Mouse (Mus musculus): ENCODE measurements around the gene Gadd45g. TPM values are rescaled to one million over a fixed set of nuclear protein-coding genes. Genes with fewer than 3 reads are reported as not detected.

The Gadd45g gene
- polyA plus RNA-seq, 1 experiment from 2014 or later, result 181 TPM

- H3K4me1 ChIP-seq, result peaks cover 31% of the 10 kb centered on the region
- peaks cover 71% of the 10 kb centered on the region for H3K27me3 ChIP-seq
- ATAC-seq (ENCODE audit: low FRiP score), result 0 out of 2 replicates have a peak, but pooled peaks have one; percentile 47
- H3K4me2 ChIP-seq (replicated peaks), result no peak overlapping the region
- H3K9ac ChIP-seq, result no peak overlapping the region
- no peaks in the 10 kb centered on the region for H3K36me3 ChIP-seq
- no peaks in the 10 kb centered on the region for H3K9me3 ChIP-seq (replicated peaks)
- H3K27ac ChIP-seq, result no peak overlapping the region
- 23% methylated on average over 8 of the region's 8 CpGs for WGBS
- no peak overlapping the region for H3K4me3 ChIP-seq
These were observed 7.0 kb upstream of the Gadd45g start for GRCm38 (mm10) chr13:51839250-51840026.

- H3K27me3 ChIP-seq, result peaks cover 72% of the 10 kb centered on the region
These were observed 5.8 kb upstream of the Gadd45g start for GRCm38 (mm10) chr13:51840702-51841101.

GRCm38 (mm10) chr13:51841541-51842115 lies 4.8 kb upstream of the Gadd45g start:
- H3K9me3 ChIP-seq (replicated peaks), result no peaks in the 10 kb centered on the region
- 13% methylated on average over 12 of the region's 12 CpGs for WGBS
- no peak overlapping the region for H3K9ac ChIP-seq
- no peak for ATAC-seq (ENCODE audit: low FRiP score)
- H3K27me3 ChIP-seq, result peaks cover 69% of the 10 kb centered on the region
- H3K4me1 ChIP-seq, result peaks cover 40% of the 10 kb centered on the region
- peak overlapping the region; percentile 27 for H3K4me2 ChIP-seq (replicated peaks)
- no peaks in the 10 kb centered on the region for H3K36me3 ChIP-seq
- H3K27ac ChIP-seq, result 0 out of 2 replicates have a peak overlapping the region, but pooled peaks have one; percentile 4
- no peak overlapping the region for H3K4me3 ChIP-seq

More at GRCm38 (mm10) chr13:51840702-51841101, 5.8 kb upstream of the Gadd45g start:
- ATAC-seq (ENCODE audit: low FRiP score), result no peak
- H3K9me3 ChIP-seq (replicated peaks), result no peaks in the 10 kb centered on the region
- H3K4me2 ChIP-seq (replicated peaks), result no peak overlapping the region
- H3K4me1 ChIP-seq, result peaks cover 40% of the 10 kb centered on the region
- H3K9ac ChIP-seq, result no peak overlapping the region
- no peaks in the 10 kb centered on the region for H3K36me3 ChIP-seq
- no peak overlapping the region for H3K4me3 ChIP-seq
- no peak overlapping the region for H3K27ac ChIP-seq
- 44% methylated on average over 6 of the region's 6 CpGs for WGBS

GRCm38 (mm10) chr13:51842191-51842590 lies 4.3 kb upstream of the Gadd45g start:
- H3K4me1 ChIP-seq, result peaks cover 40% of the 10 kb centered on the region
- H3K9ac ChIP-seq, result no peak overlapping the region
- H3K4me3 ChIP-seq, result no peak overlapping the region
- H3K36me3 ChIP-seq, result no peaks in the 10 kb centered on the region
- H3K4me2 ChIP-seq (replicated peaks), result peak overlapping the region; percentile 30
- no peaks in the 10 kb centered on the region for H3K9me3 ChIP-seq (replicated peaks)
- 7% methylated on average over 5 of the region's 5 CpGs for WGBS
- H3K27ac ChIP-seq, result no peak overlapping the region
- ATAC-seq (ENCODE audit: low FRiP score), result no peak
- peaks cover 69% of the 10 kb centered on the region for H3K27me3 ChIP-seq

GRCm38 (mm10) chr13:51842773-51843172 lies 3.7 kb upstream of the Gadd45g start:
- H3K36me3 ChIP-seq, result no peaks in the 10 kb centered on the region
- peaks cover 40% of the 10 kb centered on the region for H3K4me1 ChIP-seq
- H3K27me3 ChIP-seq, result peaks cover 67% of the 10 kb centered on the region
- no peak for ATAC-seq (ENCODE audit: low FRiP score)
- no peak overlapping the region for H3K9ac ChIP-seq
- H3K27ac ChIP-seq, result no peak overlapping the region
- H3K4me2 ChIP-seq (replicated peaks), result peak overlapping the region; percentile 30
- H3K9me3 ChIP-seq (replicated peaks), result no peaks in the 10 kb centered on the region
- no peak overlapping the region for H3K4me3 ChIP-seq
- 7% methylated on average over 12 of the region's 12 CpGs for WGBS

GRCm38 (mm10) chr13:51843298-51843697 lies 3.2 kb upstream of the Gadd45g start:
- peaks cover 61% of the 10 kb centered on the region for H3K27me3 ChIP-seq
- WGBS, result 63% methylated on average over 4 of the region's 4 CpGs
- H3K9ac ChIP-seq, result no peak overlapping the region
- H3K4me1 ChIP-seq, result peaks cover 41% of the 10 kb centered on the region
- no peaks in the 10 kb centered on the region for H3K9me3 ChIP-seq (replicated peaks)
- ATAC-seq (ENCODE audit: low FRiP score), result no peak
- no peak overlapping the region for H3K27ac ChIP-seq
- H3K4me2 ChIP-seq (replicated peaks), result no peak overlapping the region
- H3K36me3 ChIP-seq, result no peaks in the 10 kb centered on the region
- H3K4me3 ChIP-seq, result no peak overlapping the region

- Histone ChIP-seq H3K4me3 (no peak overlapping the region), H3K27ac (no peak overlapping the region), H3K27me3 (peaks cover 53% of the 10 kb centered on the region), H3K9me3 (replicated peaks) (no peaks in the 10 kb centered on the region), H3K4me1 (peaks cover 49% of the 10 kb centered on the region), H3K9ac (no peak overlapping the region), H3K36me3 (no peaks in the 10 kb centered on the region), H3K4me2 (replicated peaks) (no peak overlapping the region)
- 85% methylated on average over 10 of the region's 10 CpGs for WGBS
- no peak for ATAC-seq (ENCODE audit: low FRiP score)
These were observed 2.4 kb upstream of the Gadd45g start for GRCm38 (mm10) chr13:51844118-51844517.

- Histone ChIP-seq H3K9me3 (replicated peaks) (no peaks in the 10 kb centered on the region), H3K4me3 (no peak overlapping the region), H3K9ac (no peak overlapping the region), H3K4me2 (replicated peaks) (peak overlapping the region; percentile 84; the same call in 1 of the 2 replicates), H3K36me3 (no peaks in the 10 kb centered on the region), H3K4me1 (peaks cover 54% of the 10 kb centered on the region), H3K27me3 (peaks cover 49% of the 10 kb centered on the region), H3K27ac (no peak overlapping the region)
- WGBS, result 20% methylated on average over 10 of the region's 10 CpGs
- no peak for ATAC-seq (ENCODE audit: low FRiP score)
These were observed 1.8 kb upstream of the Gadd45g start for GRCm38 (mm10) chr13:51844661-51845060.

- Histone ChIP-seq H3K27ac (peak overlapping the region; percentile 93), H3K4me1 (peaks cover 58% of the 10 kb centered on the region), H3K4me2 (replicated peaks) (peak overlapping the region; percentile 84), H3K36me3 (no peaks in the 10 kb centered on the region), H3K27me3 (peaks cover 48% of the 10 kb centered on the region), H3K9ac (peak overlapping the region; percentile 60; the same call in 1 of the 2 replicates), H3K9me3 (replicated peaks) (no peaks in the 10 kb centered on the region), H3K4me3 (peak overlapping the region; percentile 47)
- no peak for ATAC-seq (ENCODE audit: low FRiP score)
- 9% methylated on average over 10 of the region's 10 CpGs for WGBS
These were observed 1.4 kb upstream of the Gadd45g start for GRCm38 (mm10) chr13:51845072-51845471.

GRCm38 (mm10) chr13:51845591-51846191 lies 787 bp upstream of the Gadd45g start:
- no peaks in the 10 kb centered on the region for H3K36me3 ChIP-seq
- peak overlapping the region; percentile 47 for H3K4me3 ChIP-seq
- peak overlapping the region; percentile 60 for H3K9ac ChIP-seq
- ATAC-seq (ENCODE audit: low FRiP score), result peak; percentile 74
- WGBS, result under 1% methylated on average over 45 of the region's 45 CpGs
- H3K27me3 ChIP-seq, result peaks cover 47% of the 10 kb centered on the region
- H3K9me3 ChIP-seq (replicated peaks), result no peaks in the 10 kb centered on the region
- H3K4me2 ChIP-seq (replicated peaks), result peak overlapping the region; percentile 84
- H3K27ac ChIP-seq, result peak overlapping the region; percentile 93
- H3K4me1 ChIP-seq, result peaks cover 58% of the 10 kb centered on the region

GRCm38 (mm10) chr13:51846868-51847793 lies 653 bp downstream of the Gadd45g start:
- H3K36me3 ChIP-seq, result no peaks in the 10 kb centered on the region
- H3K9me3 ChIP-seq (replicated peaks), result no peaks in the 10 kb centered on the region
- peak overlapping the region; percentile 79 for H3K9ac ChIP-seq
- peak overlapping the region; percentile 94 for H3K27ac ChIP-seq
- WGBS, result under 1% methylated on average over 62 of the region's 63 CpGs
- peak; percentile 29 for ATAC-seq (ENCODE audit: low FRiP score)
- H3K4me1 ChIP-seq, result peaks cover 44% of the 10 kb centered on the region
- peaks cover 43% of the 10 kb centered on the region for H3K27me3 ChIP-seq
- H3K4me3 ChIP-seq, result peak overlapping the region; percentile 61
- peak overlapping the region; percentile 84 for H3K4me2 ChIP-seq (replicated peaks)

All from hindbrain, embryonic 12.5 days (tissue).